Mouse (Mus musculus): ENCODE data around the gene Sec14l3. TPM values are rescaled to one million over a fixed set of nuclear protein-coding genes. Genes with fewer than 3 reads are reported as not detected.

The Sec14l3 gene
- polyA plus RNA-seq, 1 experiment = not detected

DNA sequence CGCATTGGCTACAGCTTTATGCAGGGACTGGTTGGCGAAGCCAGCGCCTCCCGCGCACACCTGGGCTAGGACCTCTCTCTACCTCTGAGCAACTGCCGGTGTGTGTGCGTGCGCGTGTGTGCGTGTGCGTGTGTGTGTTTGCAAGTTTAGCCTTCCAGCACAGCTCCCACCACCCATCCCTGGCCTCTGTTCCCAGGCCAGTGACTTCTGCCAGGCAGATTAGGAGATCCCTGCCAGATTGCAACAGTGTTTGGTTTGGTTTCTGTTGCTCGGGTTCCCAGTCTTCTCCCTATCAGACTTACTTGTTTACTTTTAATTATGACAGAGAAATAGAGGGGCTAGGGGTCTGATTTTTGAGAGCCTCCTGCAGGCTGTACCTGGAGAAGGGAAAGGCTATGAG is 32.7 kb upstream of the Sec14l3 start:
- Histone ChIP-seq H3K4me3 (replicated peaks; ENCODE audit: control insufficient read depth, low read depth, low read length) (no peak overlapping the region), H3K27ac (ENCODE audit: control insufficient read depth, insufficient read depth, low read depth, low read length, poor library complexity) (no peak overlapping the region), H3K4me1 (ENCODE audit: control insufficient read depth, insufficient read depth, low read length) (no peaks in the 10 kb centered on the region)
- TF ChIP-seq CTCF (IDR thresholded peaks at IDR 0.05; ENCODE audit: control insufficient read depth, insufficient read depth, low read length) = no peak
- TF ChIP-seq POLR2A (IDR thresholded peaks at IDR 0.05; ENCODE audit: borderline replicate concordance, control insufficient read depth, low read depth, low read length) = no peak
- WGBS = 82% methylated on average over 12 of the region's 12 CpGs

- WGBS = 76% methylated on average over 7 of the region's 7 CpGs
- Histone ChIP-seq H3K27ac (ENCODE audit: control insufficient read depth, insufficient read depth, low read depth, low read length, poor library complexity) (no peak overlapping the region), H3K4me3 (replicated peaks; ENCODE audit: control insufficient read depth, low read depth, low read length) (no peak overlapping the region), H3K4me1 (ENCODE audit: control insufficient read depth, insufficient read depth, low read length) (no peaks in the 10 kb centered on the region)
- TF ChIP-seq POLR2A (IDR thresholded peaks at IDR 0.05; ENCODE audit: borderline replicate concordance, control insufficient read depth, low read depth, low read length) (no peak), CTCF (IDR thresholded peaks at IDR 0.05; ENCODE audit: control insufficient read depth, insufficient read depth, low read length) (no peak)
Measured at GRCm38 (mm10) chr11:4033471-4033870, 31.2 kb upstream of the Sec14l3 start.

GRCm38 (mm10) chr11:4034169-4034568 is 30.5 kb upstream of the Sec14l3 start:
- Histone ChIP-seq H3K4me1 (ENCODE audit: control insufficient read depth, insufficient read depth, low read length) (no peaks in the 10 kb centered on the region), H3K4me3 (replicated peaks; ENCODE audit: control insufficient read depth, low read depth, low read length) (no peak overlapping the region), H3K27ac (ENCODE audit: control insufficient read depth, insufficient read depth, low read depth, low read length, poor library complexity) (no peak overlapping the region)
- 19% methylated on average over 4 of the region's 4 CpGs for WGBS
- TF ChIP-seq POLR2A (IDR thresholded peaks at IDR 0.05; ENCODE audit: borderline replicate concordance, control insufficient read depth, low read depth, low read length) (no peak), CTCF (IDR thresholded peaks at IDR 0.05; ENCODE audit: control insufficient read depth, insufficient read depth, low read length) (no peak)

GRCm38 (mm10) chr11:4035116-4035892 is 29.3 kb upstream of the Sec14l3 start:
- TF ChIP-seq CTCF (IDR thresholded peaks at IDR 0.05; ENCODE audit: control insufficient read depth, insufficient read depth, low read length) = no peak
- TF ChIP-seq POLR2A (IDR thresholded peaks at IDR 0.05; ENCODE audit: borderline replicate concordance, control insufficient read depth, low read depth, low read length) = no peak
- Histone ChIP-seq H3K4me3 (replicated peaks; ENCODE audit: control insufficient read depth, low read depth, low read length) (no peak overlapping the region), H3K27ac (ENCODE audit: control insufficient read depth, insufficient read depth, low read depth, low read length, poor library complexity) (no peak overlapping the region), H3K4me1 (ENCODE audit: control insufficient read depth, insufficient read depth, low read length) (no peaks in the 10 kb centered on the region)
- 72% methylated on average over 18 of the region's 18 CpGs for WGBS

GRCm38 (mm10) chr11:4035916-4036315 is 28.7 kb upstream of the Sec14l3 start:
- H3K4me3 ChIP-seq (replicated peaks; ENCODE audit: control insufficient read depth, low read depth, low read length) = no peak overlapping the region
- WGBS = 85% methylated on average over 6 of the region's 6 CpGs
- no peak overlapping the region for H3K27ac ChIP-seq (ENCODE audit: control insufficient read depth, insufficient read depth, low read depth, low read length, poor library complexity)
- H3K4me1 ChIP-seq (ENCODE audit: control insufficient read depth, insufficient read depth, low read length) = no peaks in the 10 kb centered on the region
- TF ChIP-seq CTCF (IDR thresholded peaks at IDR 0.05; ENCODE audit: control insufficient read depth, insufficient read depth, low read length) = no peak
- no peak for TF ChIP-seq POLR2A (IDR thresholded peaks at IDR 0.05; ENCODE audit: borderline replicate concordance, control insufficient read depth, low read depth, low read length)

DNA sequence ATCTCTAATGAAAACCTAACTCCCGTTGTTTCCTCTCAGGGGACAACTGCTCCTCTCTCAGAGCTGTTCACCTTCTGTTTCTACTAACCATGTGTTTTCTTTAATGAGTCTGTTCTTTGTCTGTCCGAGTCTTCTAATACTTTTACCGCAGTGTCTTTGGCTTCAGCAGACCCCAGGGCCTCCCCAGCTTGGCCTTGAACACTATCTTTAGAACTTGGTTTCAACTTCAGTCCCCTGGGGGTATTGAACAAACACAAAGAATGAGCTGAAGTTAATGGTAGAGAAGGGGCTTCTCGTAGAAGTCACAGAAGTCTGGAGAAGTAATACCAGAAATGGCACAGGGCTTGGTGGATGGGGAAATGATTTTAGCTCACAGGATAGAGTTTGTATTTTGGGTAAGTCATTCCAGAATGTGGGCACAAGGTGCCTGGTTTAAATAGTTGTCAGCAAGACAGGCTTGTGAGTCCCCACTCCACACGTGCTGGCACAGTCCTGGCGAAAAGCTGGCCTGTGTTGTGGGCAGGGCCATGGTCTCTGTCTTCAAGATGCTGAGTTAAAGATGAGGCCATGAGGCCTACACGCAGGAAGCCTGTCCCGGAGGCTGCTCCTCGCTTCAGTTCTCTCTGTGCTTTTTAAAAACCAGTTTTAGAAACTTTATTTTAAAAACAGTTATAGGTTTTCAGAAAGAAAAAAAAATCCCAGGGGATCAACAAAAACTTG is 28.1 kb upstream of the Sec14l3 start:
- H3K27ac ChIP-seq (ENCODE audit: control insufficient read depth, insufficient read depth, low read depth, low read length, poor library complexity) = no peak overlapping the region
- 71% methylated on average over 9 of the region's 9 CpGs for WGBS
- H3K4me1 ChIP-seq (ENCODE audit: control insufficient read depth, insufficient read depth, low read length) = no peaks in the 10 kb centered on the region
- no peak overlapping the region for H3K4me3 ChIP-seq (replicated peaks; ENCODE audit: control insufficient read depth, low read depth, low read length)
- TF ChIP-seq POLR2A (IDR thresholded peaks at IDR 0.05; ENCODE audit: borderline replicate concordance, control insufficient read depth, low read depth, low read length) (no peak), CTCF (IDR thresholded peaks at IDR 0.05; ENCODE audit: control insufficient read depth, insufficient read depth, low read length) (no peak)

DNA sequence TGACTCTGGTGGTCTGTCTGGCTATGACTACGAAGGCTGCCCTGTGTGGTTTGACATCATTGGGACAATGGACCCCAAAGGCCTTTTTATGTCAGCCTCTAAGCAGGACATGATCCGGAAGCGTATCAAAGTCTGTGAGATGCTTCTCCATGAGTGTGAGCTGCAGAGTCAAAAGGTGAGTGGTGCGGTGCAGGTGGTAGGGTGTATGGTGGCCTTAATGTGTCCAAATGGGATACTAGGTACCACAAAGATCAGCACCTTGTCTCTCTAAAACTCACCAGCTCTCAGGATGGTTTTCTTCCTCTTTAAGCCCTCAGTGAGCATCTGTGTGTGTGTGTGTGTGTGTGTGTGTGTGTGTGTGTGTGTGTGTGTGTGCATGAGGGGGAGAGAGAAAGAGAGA is 24.7 kb upstream of the Sec14l3 start:
- 95% methylated on average over 4 of the region's 4 CpGs for WGBS
- Histone ChIP-seq H3K4me3 (replicated peaks; ENCODE audit: control insufficient read depth, low read depth, low read length) (no peak overlapping the region), H3K4me1 (ENCODE audit: control insufficient read depth, insufficient read depth, low read length) (no peaks in the 10 kb centered on the region), H3K27ac (ENCODE audit: control insufficient read depth, insufficient read depth, low read depth, low read length, poor library complexity) (no peak overlapping the region)
- TF ChIP-seq POLR2A (IDR thresholded peaks at IDR 0.05; ENCODE audit: borderline replicate concordance, control insufficient read depth, low read depth, low read length) (no peak), CTCF (IDR thresholded peaks at IDR 0.05; ENCODE audit: control insufficient read depth, insufficient read depth, low read length) (no peak)

GRCm38 (mm10) chr11:4041123-4041625 is 23.5 kb upstream of the Sec14l3 start:
- no peak overlapping the region for H3K4me3 ChIP-seq (replicated peaks; ENCODE audit: control insufficient read depth, low read depth, low read length)
- TF ChIP-seq POLR2A (IDR thresholded peaks at IDR 0.05; ENCODE audit: borderline replicate concordance, control insufficient read depth, low read depth, low read length) (no peak), CTCF (IDR thresholded peaks at IDR 0.05; ENCODE audit: control insufficient read depth, insufficient read depth, low read length) (no peak)
- WGBS = 68% methylated on average over 6 of the region's 6 CpGs
- no peaks in the 10 kb centered on the region for H3K4me1 ChIP-seq (ENCODE audit: control insufficient read depth, insufficient read depth, low read length)
- no peak overlapping the region for H3K27ac ChIP-seq (ENCODE audit: control insufficient read depth, insufficient read depth, low read depth, low read length, poor library complexity)
